ENCODE assay signal across 8 mouse cellular contexts in genomic region chr11:117415955-117416354, GRCm38 (mm10).
DNase-seq lines count a peak whose midpoint lies in the region; ATAC-seq and TF ChIP-seq lines count a peak whose summit lies in the region.

No protein-coding gene starts in this region.

- H3K27ac ChIP-seq in hindbrain, embryonic 10.5 days, result no peak overlapping the region
- H3K27ac ChIP-seq in hindbrain, embryonic 11.5 days (ENCODE audit: low read depth, low read length), result no peak overlapping the region
- H3K27ac ChIP-seq in hindbrain, embryonic 12.5 days, result no peak overlapping the region
- H3K27ac ChIP-seq in limb, embryonic 14.5 days (replicated peaks; ENCODE audit: low read depth, low read length), result no peak overlapping the region

- intact Hi-C loops in left cerebral cortex, postnatal 25 days (cut with DNase I), result no loop called here

- H3K4me2 ChIP-seq in hindbrain, embryonic 11.5 days (replicated peaks; ENCODE audit: low read depth, low read length), result no peak overlapping the region
- peak overlapping the region; percentile 52 for H3K4me2 ChIP-seq in hindbrain, embryonic 12.5 days (replicated peaks)
- no peak overlapping the region; the same call in 1 of the 2 replicates for H3K4me2 ChIP-seq in limb, embryonic 14.5 days (replicated peaks; ENCODE audit: low read depth, low read length, severe bottlenecking)

- H3K9me3 ChIP-seq in hindbrain, embryonic 10.5 days, result no peaks in the 10 kb centered on the region; the same call in 1 of the 2 replicates
- no peaks in the 10 kb centered on the region for H3K9me3 ChIP-seq in hindbrain, embryonic 11.5 days (ENCODE audit: control insufficient read depth, low read length)
- H3K9me3 ChIP-seq in hindbrain, embryonic 12.5 days (replicated peaks), result no peaks in the 10 kb centered on the region
- H3K9me3 ChIP-seq in limb, embryonic 14.5 days (ENCODE audit: control insufficient read depth, low read length), result no peaks in the 10 kb centered on the region

- WGBS in hindbrain, embryonic 10.5 days, result 6% methylated on average over 13 of the region's 13 CpGs
- WGBS in hindbrain, embryonic 11.5 days, result 7% methylated on average over 13 of the region's 13 CpGs
- WGBS in hindbrain, embryonic 12.5 days, result 6% methylated on average over 13 of the region's 13 CpGs
- 7% methylated on average over 13 of the region's 13 CpGs for WGBS in limb, embryonic 14.5 days

- no peak overlapping the region for H3K9ac ChIP-seq in hindbrain, embryonic 11.5 days (ENCODE audit: low read depth, low read length)
- no peak overlapping the region for H3K9ac ChIP-seq in hindbrain, embryonic 12.5 days
- H3K9ac ChIP-seq in limb, embryonic 14.5 days (ENCODE audit: low read depth, low read length, severe bottlenecking), result no peak overlapping the region

- peak overlapping the region; percentile 47; the same call in 1 of the 2 replicates for H3K4me3 ChIP-seq in hindbrain, embryonic 10.5 days
- no peak overlapping the region for H3K4me3 ChIP-seq in hindbrain, embryonic 11.5 days (ENCODE audit: low read depth, low read length)
- no peak overlapping the region for H3K4me3 ChIP-seq in hindbrain, embryonic 12.5 days
- 0 out of 2 replicates have a peak overlapping the region, but pooled peaks have one; percentile 28 for H3K4me3 ChIP-seq in limb, embryonic 14.5 days (replicated peaks; ENCODE audit: low read length)

- DNase-seq in hindbrain, embryonic 10.5 days (ENCODE audit: low spot score), result no peak
- DNase-seq in hindbrain, embryonic 11.5 days (ENCODE audit: low spot score), result no peak
- peak; percentile 16 for DNase-seq in T-cell, adult 2 months (ENCODE audit: low spot score)
- no peak for DNase-seq in limb, embryonic 14.5 days (ENCODE audit: low spot score)
- peak; percentile 53 for DNase-seq in splenic B cell, adult 2 months (ENCODE audit: low read depth, low spot score)
- DNase-seq in left cerebral cortex, adult 11 months (ENCODE audit: low spot score), result no peak
- no peak for DNase-seq in left cerebral cortex, postnatal 25 days (ENCODE audit: low spot score in 2 of 2)

- no peaks in the 10 kb centered on the region for H3K36me3 ChIP-seq in hindbrain, embryonic 10.5 days
- H3K36me3 ChIP-seq in hindbrain, embryonic 11.5 days (ENCODE audit: control insufficient read depth, insufficient read depth, low read length), result no peaks in the 10 kb centered on the region
- H3K36me3 ChIP-seq in hindbrain, embryonic 12.5 days, result no peaks in the 10 kb centered on the region
- H3K36me3 ChIP-seq in limb, embryonic 14.5 days (ENCODE audit: control insufficient read depth, insufficient read depth, low read length), result no peaks in the 10 kb centered on the region
- no peaks in the 10 kb centered on the region for H3K36me3 ChIP-seq in splenic B cell, adult 2 months (ENCODE audit: control insufficient read depth, insufficient read depth, low read length, poor library complexity, severe bottlenecking)

- peaks cover 70% of the 10 kb centered on the region for H3K27me3 ChIP-seq in hindbrain, embryonic 10.5 days (ENCODE audit: insufficient read depth, poor library complexity, severe bottlenecking)
- H3K27me3 ChIP-seq in hindbrain, embryonic 11.5 days (ENCODE audit: control insufficient read depth, insufficient read depth, low read length), result peaks cover 6% of the 10 kb centered on the region
- H3K27me3 ChIP-seq in hindbrain, embryonic 12.5 days, result peaks cover 33% of the 10 kb centered on the region
- H3K27me3 ChIP-seq in limb, embryonic 14.5 days (ENCODE audit: control insufficient read depth, insufficient read depth, low read length), result peaks cover 23% of the 10 kb centered on the region
- H3K27me3 ChIP-seq in splenic B cell, adult 2 months (ENCODE audit: control insufficient read depth, insufficient read depth, low read length, poor library complexity, severe bottlenecking), result no peaks in the 10 kb centered on the region

- no peak for TF ChIP-seq POLR2A in limb, embryonic 14.5 days (IDR thresholded peaks at IDR 0.05; ENCODE audit: borderline replicate concordance, extremely low read depth, insufficient read depth, insufficient read length)

- no peak for ATAC-seq in hindbrain, embryonic 11.5 days (ENCODE audit: low FRiP score)
- ATAC-seq in hindbrain, embryonic 12.5 days (ENCODE audit: low FRiP score), result 0 out of 2 replicates have a peak, but pooled peaks have one; percentile 26
- no peak for ATAC-seq in limb, embryonic 14.5 days (ENCODE audit: low FRiP score, low read depth)

- H3K4me1 ChIP-seq in hindbrain, embryonic 10.5 days (replicated peaks), result peaks cover 59% of the 10 kb centered on the region
- peaks cover 6% of the 10 kb centered on the region for H3K4me1 ChIP-seq in hindbrain, embryonic 11.5 days (replicated peaks; ENCODE audit: control insufficient read depth, insufficient read depth, low read length)
- peaks cover 35% of the 10 kb centered on the region for H3K4me1 ChIP-seq in hindbrain, embryonic 12.5 days
- peaks cover 34% of the 10 kb centered on the region for H3K4me1 ChIP-seq in limb, embryonic 14.5 days (ENCODE audit: control insufficient read depth, insufficient read depth, low read length)

Comparison
In these comparisons a context has a peak if more than half of its experiments do, and no peak if none do; other contexts are left out.
1. H3K4me3 ChIP-seq: peak in hindbrain, embryonic 10.5 days (single experiment) and limb, embryonic 14.5 days (single experiment); none in hindbrain, embryonic 11.5 days (single experiment) and hindbrain, embryonic 12.5 days (single experiment).
2. DNase-seq: peak in T-cell, adult 2 months (single experiment) and splenic B cell, adult 2 months (single experiment); none in hindbrain, embryonic 10.5 days (single experiment), hindbrain, embryonic 11.5 days (single experiment), limb, embryonic 14.5 days (single experiment), left cerebral cortex, adult 11 months (single experiment) and left cerebral cortex, postnatal 25 days (0 of 2).